Mouse (Mus musculus): ENCODE measurements around the gene Mcat.

DNA sequence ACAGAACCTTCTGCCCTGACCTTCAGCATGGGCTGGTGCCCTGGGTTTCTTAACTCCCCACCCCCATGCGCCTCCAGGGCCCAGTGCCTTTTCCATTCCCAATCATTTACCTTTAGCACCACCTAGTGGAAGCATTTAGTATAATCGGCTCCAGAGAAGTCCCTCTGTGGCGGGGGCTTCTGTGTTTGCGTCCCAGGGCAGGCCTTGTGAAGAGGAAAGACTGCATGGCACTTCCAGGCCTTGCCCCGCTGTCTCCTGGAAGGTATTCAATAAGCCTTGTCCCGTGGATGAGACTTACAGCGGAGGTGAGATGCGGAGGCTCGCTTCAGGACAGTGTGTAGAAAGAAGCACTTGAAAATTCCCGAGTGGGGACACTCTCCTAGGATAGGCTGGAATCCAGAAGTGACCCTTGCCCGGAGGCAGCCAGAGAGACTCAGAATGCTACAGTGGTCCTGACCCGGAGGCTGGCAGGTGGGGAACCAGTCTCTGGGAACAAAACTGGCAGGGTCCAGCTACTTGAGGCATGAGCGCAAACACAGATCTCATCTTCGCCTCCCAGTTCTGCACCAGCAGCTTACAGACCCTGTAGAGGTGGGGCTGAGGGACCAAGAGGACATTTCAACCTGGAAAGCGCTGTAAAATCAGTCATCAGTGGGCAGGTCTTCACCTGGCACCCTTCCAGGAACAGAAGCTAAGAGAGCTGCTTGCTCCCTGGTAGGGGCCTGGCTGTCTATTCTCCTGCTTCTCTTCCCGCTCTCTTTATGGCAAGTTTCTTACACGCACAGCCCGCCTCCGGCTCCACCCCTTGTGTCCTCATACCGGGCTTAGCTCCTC, 45.2 kb downstream of the Mcat start:
- TF ChIP-seq CTCF (IDR thresholded peaks at IDR 0.05; ENCODE audit: control insufficient read depth, insufficient read depth, low read length): peak; percentile 59; the same call in 1 of the 2 replicates
- no peak for TF ChIP-seq POLR2A (IDR thresholded peaks at IDR 0.05; ENCODE audit: borderline replicate concordance, control insufficient read depth, low read depth, low read length)

Measured in bone marrow, adult 2 months (tissue).